Mouse (Mus musculus) cerebellum, postnatal 36 days (tissue): Measurements from ENCODE around the gene Lypd6.

Source experiments
- DNase-seq, 2 experiments: peaks; one replicate each; pipeline ENCODE4 v3.0.0; 2021 to 2022; ENCODE audit warnings: mixed read lengths in 2 of 2

Lypd6 gene

GRCm38 (mm10) chr2:50175709-50176108 lies 109.5 kb downstream of the Lypd6 start:
- no peak for DNase-seq

GRCm38 (mm10) chr2:50179164-50179563 lies 112.9 kb downstream of the Lypd6 start:
- DNase-seq, result no peak

- DNase-seq, result no peak
Observed at GRCm38 (mm10) chr2:50180423-50180822, 114.2 kb downstream of the Lypd6 start.

GRCm38 (mm10) chr2:50181332-50181731 lies 115.1 kb downstream of the Lypd6 start:
- no peak for DNase-seq

- no peak for DNase-seq
Observed at GRCm38 (mm10) chr2:50186711-50187405, 120.6 kb downstream of the Lypd6 start.

DNA sequence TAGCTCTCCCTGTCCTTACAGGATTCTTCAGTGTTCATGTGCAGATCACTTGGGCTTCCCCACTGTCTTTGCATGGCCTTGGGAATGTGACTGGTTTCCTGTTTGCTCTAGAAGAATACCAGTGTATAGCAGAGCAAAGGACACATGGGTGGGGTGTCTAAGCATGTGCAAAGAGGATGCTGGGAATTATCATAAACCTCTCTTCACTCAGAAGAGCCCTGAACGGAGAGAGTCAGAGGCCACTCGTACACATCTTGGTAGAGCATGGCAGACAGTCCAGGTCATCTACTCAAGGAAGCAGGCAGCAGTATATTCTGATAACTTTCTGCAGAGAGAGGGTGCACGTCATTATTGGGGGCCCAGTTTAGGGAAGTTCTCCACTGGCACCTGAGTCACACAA lies 122.6 kb downstream of the Lypd6 start:
- no peak for DNase-seq

- no peak for DNase-seq
Observed at GRCm38 (mm10) chr2:50196681-50197080, 130.5 kb downstream of the Lypd6 start.

GRCm38 (mm10) chr2:50197801-50198200 lies 131.6 kb downstream of the Lypd6 start:
- no peak for DNase-seq

DNA sequence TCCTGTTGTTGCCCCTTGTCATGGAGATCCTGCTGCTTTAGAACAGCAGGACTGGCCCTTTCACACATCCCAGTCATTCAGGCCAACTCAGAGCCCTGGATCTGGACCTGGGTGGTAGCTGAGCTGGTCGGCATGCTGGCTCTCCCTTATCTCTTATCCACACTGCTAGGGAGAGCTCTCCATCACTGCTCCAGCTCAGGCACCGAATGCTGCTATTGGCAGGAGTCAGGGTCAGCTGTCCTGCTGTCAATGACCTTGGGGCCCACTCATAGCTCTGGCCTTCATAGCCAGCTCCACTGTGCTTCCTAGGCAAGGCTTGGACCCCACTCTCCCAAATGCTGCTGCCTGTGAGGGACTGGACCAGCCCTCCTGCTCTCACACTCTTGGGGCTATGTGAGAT lies 134.3 kb downstream of the Lypd6 start:
- DNase-seq, result no peak

- no peak for DNase-seq
Observed at GRCm38 (mm10) chr2:50220574-50220973, 154.3 kb downstream of the Lypd6 start.

- DNase-seq, result no peak
Observed at GRCm38 (mm10) chr2:50225019-50225418, 158.8 kb downstream of the Lypd6 start.

DNA sequence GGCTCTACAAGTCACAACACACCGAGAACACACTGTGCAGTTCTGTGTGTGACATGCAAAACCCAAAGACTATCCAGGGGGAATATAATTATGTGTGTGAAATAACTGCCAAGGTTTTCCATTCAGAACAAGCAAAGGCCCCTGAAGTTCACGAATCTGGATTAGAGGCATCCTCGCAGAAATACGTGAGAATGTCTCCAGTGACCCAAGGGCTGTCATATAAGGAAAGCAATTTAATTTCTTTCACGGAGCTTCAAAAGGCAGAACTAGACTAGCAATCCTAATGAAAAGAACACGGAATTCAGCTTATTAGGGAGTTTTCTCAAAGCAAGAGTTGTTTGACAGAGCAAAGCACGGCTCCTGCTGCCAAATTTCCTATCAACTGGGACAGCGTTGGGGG lies 167.3 kb downstream of the Lypd6 start:
- DNase-seq, result no peak
